Mouse (Mus musculus) embryo, embryonic 10.5 days (tissue): ENCODE measurements around the gene Itgal.
A peak's percentile ranks its signal among the peaks of the same experiment; 100 is the strongest.
"Not testable (repeated sequence)": the region's sequence is repeated elsewhere in the genome, so short reads cannot be mapped to it uniquely, and the experiment has no call there.

ENCODE experiments used
- DNase-seq: peaks from one replicate; pipeline ENCODE4 v3.0.0-alpha.2; 2015; ENCODE audit warnings: low spot score

The Itgal gene

DNA sequence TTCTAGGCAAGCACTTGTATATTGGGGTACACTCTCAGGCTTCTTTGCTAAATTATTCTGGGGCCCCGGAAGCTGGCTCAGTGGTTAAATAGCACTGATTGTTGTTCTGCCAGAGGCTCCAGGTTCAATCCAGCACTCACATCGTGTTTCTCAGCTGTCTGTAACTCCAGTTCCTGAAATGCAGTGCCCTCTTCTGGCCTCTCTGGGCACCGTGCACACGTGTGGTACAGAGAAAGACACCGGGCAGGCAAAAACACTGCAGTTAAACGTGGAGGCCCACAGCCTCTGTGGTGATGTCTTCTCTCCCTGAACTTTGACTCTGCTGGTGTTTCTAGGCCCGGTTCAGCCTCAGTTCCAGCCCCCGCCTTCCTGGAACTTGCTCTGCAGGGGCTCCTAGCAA, 17.7 kb upstream of the Itgal start:
- peak; percentile 76 for DNase-seq

- no peak for DNase-seq
These were observed 16.0 kb upstream of the Itgal start for GRCm38 (mm10) chr7:127280092-127280491.

GRCm38 (mm10) chr7:127281114-127281513, 14.9 kb upstream of the Itgal start:
- no peak for DNase-seq

DNA sequence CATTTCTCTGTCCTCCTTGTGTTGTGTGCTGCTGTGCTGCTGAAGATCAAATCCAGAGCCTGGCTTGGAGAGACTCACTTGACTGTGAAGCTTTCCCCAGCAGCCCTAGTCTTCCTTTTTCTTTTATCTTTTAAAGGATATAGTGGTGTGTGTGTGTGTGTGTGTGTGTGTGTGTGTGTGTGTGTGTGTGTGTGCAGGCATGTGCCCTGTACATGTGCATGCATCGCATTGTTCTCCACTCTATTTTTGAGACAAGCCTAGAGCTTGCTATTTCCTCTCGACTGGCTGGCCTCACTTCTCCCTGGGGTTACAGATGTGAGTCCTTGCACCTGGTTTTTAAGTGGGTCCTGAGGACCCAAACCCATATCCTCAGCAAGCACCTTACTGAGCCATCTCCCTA, 13.9 kb upstream of the Itgal start:
- no peak for DNase-seq

GRCm38 (mm10) chr7:127285154-127285553, 10.9 kb upstream of the Itgal start:
- DNase-seq = no peak

DNA sequence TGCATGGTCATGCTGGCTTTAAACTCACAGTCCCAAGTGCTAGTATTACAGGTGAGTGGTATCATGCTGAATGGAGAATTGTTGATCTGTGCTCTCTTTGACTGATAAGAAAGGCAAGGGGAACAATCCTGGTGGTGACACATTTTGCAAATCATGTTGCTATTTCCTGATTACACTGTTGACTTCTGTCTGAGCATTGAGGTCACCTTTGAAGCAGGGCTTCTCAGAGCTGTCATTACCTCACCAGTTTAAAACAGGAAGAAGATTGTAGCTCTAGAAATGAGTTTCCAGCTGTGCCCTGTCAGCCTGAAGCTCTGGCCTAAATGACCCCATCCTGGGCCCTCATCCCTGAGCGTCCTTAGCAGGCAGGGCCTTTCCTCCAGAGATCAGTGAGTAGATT, 8.1 kb upstream of the Itgal start:
- no peak for DNase-seq

DNA sequence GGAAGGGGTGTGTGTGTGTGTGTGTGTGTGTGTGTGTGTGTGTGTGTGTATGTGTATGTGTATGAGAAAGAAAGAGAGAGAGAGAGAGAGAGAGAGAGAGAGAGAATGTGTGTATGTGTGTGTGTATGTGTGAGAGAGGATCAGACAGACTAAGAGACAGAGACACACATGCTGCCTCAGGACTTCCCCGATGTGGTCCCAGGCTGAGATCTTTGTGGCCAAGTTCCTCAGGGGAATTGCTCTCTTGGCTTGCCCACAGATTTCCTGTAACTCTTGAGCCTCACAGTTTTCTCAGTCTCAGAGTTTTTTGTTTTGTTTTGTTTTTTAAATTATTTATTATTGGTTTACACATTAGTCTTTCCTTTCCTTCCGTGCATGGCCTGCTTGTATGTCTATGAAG, 6.8 kb upstream of the Itgal start:
- no peak for DNase-seq

- DNase-seq = no peak
These were observed 5.9 kb upstream of the Itgal start for GRCm38 (mm10) chr7:127290142-127290541.

- DNase-seq = no peak
These were observed 911 bp downstream of the Itgal start for GRCm38 (mm10) chr7:127296786-127297555.

DNA sequence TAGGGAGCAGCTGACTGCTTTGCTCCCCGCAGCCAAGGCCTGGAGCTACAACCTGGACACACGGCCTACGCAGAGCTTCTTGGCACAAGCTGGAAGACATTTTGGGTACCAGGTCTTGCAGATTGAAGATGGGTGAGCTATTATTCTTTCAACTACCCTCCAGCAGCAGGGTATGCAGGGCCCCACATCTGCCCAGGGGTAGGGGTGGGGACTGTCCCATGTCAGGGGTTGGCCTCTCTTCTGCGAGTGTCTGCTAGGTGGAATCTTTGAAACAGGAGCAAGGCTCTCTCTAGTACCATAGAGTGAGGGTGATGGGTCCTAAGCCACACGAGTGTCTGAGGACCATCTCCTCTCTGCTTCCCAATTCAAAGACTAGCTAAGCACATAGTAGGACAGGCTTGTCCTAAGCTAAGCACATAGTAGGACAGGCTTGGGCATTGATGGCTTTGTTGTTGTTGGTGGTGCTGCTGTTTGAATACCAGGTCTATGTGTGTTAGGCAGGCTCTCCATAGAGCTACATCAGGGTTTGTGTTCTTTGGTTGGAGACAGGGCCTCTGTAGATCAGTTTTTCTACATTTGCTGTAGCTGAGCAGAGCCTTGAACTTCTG, 1.6 kb downstream of the Itgal start:
- no peak for DNase-seq

DNA sequence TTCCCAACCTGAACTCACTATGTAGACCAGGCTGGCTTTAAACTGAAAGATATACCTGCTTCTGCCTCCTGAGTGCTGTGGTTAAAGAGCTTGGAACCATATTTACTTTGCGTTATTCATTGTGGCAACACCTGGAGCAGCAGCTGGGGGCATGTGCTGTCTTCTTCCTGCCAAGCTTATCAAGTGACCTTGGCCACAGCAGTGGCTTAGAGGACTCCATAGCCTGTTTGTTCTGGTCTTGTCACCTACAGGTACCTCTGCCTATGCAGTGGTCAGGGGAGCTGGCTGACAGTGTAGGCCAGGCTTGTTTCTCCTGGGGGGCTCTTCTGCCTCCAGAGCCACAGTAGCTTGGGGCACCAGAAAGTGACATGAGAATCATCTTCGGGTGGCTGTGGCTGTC, 12.4 kb downstream of the Itgal start:
- DNase-seq = no peak

GRCm38 (mm10) chr7:127308887-127309286, 12.8 kb downstream of the Itgal start:
- DNase-seq = peak; percentile 87

DNA sequence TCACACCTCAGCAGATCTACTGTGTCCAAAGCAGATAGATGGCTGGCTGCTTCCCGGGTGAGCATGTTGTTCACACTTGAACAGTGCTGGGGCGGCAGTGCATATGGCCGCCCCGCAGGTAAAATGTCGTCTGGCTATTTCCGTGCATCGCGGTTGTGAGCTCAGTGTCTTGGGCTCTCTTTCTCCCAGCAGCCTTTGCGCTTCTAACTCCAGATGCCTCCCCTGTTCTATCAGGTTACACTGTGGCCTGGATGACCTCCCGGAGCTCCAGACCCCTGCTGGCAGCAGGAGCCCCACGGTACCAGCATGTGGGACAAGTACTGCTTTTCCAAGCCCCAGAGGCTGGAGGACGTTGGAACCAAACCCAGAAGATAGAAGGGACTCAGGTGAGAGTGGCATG, 13.9 kb downstream of the Itgal start:
- no peak for DNase-seq

DNA sequence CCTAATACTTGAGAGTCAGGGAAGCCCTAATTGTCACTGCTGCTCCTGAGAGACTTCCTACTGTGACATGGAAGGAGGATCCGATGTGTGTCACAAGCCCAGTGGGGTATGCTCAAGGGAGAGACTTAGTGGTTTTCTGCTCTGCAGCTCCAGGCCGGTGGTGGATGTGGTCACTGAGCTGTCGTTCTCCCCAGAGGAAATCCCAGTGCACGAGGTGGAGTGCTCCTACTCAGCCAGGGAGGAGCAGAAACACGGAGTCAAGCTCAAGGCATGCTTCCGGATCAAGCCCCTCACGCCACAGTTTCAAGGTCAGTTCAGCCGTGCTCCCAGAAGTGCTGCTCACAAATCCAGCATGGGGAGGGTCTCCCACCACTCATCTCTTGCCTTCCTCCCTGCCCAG, 17.9 kb downstream of the Itgal start:
- DNase-seq = no peak

DNA sequence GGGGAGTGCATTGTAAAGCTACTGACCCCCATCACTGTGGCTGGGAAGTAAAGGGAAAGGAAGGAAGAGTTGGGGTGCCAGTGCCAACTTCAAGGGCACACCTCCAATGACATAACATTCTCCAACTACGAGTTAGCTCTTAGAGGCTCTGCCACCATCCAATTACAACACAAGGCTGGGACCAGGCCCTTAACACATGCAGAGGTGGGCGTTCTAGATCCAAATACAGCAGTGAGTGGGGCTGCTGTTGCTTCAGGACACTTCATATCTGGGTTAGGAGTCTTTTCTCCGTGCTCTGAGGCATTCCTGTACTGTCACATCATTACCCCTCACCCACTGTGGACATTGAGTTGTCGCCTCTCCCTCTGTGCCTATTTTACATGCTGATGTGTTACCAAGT, 25.0 kb downstream of the Itgal start:
- DNase-seq = no peak

GRCm38 (mm10) chr7:127322085-127322484, 26.0 kb downstream of the Itgal start:
- peak; percentile 53 for DNase-seq

DNA sequence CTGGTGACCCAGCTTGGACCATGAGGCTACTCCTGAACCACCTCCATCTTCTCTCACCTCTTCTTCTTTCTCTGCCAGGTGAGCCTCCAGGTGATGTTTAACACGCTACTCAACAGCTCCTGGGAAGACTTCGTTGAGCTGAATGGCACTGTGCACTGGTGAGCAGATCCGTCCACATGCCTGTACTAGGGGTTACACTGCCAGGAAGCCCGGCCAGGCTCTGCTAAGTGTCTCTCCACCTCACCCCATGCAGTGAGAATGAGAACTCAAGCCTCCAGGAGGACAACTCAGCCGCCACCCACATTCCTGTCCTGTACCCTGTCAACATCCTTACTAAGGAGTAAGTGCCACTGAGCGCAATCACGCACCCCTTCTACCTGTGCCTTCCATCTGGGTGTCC, 28.9 kb downstream of the Itgal start:
- DNase-seq = no peak

DNA sequence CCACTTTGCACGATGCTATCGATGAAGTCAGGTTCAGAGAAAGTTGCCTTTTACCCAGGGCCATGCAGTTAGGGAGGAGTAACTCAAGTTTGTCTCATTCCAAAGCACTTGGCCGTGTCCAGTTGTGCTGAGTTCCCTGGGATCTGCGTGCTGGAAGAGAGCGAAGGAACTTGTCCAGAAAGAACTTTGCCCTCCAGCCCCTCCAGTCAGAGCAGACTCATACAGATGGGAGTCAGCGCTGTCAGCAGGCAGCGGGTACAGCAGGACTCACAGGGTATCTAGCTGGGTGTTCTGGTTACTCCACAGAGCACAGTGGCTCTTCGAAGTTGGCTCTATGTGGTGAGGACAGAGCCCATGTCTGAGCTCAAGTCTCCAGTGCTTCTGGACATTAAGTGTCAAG, 29.5 kb downstream of the Itgal start:
- no peak for DNase-seq

DNA sequence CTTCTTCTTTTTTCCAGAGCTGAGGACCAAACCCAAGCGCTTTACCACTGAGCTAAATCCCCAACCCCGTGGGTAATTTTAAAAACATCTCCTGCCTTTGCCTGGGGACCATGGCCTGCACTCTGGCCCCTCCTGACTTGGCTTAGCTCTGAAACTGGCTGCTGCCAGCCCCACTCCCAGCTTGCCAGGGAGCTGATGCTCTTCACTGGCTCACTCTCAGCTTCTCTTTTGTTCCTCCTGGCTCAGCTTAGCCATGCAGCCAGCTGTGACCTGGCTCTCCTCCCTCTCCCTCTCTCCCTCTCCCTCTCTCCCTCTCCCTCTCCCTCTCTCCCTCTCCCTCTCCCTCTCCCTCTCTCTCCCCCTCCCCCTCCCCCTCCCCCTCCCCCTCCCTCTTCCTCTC, 30.6 kb downstream of the Itgal start:
- DNase-seq = no peak

- DNase-seq = no peak
These were observed 37.2 kb downstream of the Itgal start for GRCm38 (mm10) chr7:127333240-127333639.

- DNase-seq = no peak
These were observed 39.5 kb downstream of the Itgal start for GRCm38 (mm10) chr7:127335604-127336003.

DNA sequence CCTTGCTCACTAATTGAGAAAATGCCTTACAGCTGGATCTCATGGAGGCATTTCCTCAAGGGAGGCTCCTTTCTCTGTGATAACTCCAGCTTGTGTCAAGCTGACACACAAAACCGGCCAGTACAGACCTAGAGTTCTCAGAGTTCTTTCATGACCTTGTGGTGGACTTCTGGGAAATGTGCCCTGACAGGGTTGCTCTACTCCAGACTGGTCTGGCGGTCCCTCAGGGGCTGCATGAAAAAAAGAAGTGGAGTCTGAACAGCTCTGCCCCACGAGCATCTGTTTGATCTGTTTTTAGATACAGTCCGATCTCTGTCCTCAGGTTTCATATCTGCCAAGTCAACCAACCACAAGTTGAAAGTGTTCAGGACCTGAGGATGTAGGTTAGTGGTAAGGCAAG, 41.6 kb downstream of the Itgal start:
- DNase-seq = no peak

GRCm38 (mm10) chr7:127341356-127341755, 45.3 kb downstream of the Itgal start:
- DNase-seq = no peak

- not testable (repeated sequence) for DNase-seq
These were observed 45.8 kb downstream of the Itgal start for GRCm38 (mm10) chr7:127341861-127342260.
